Mouse (Mus musculus): ENCODE results near the gene Cyp27b1.

- no peak for TF ChIP-seq CTCF (IDR thresholded peaks at IDR 0.05; ENCODE audit: low read depth, low read length)
- TF ChIP-seq GATA1 (IDR thresholded peaks at IDR 0.05; ENCODE audit: borderline replicate concordance, low read length), result no peak
- no peak for TF ChIP-seq TAL1 (conservative IDR thresholded peaks at IDR 0.05; ENCODE audit: low read depth, low read length)
- no peak for TF ChIP-seq POLR2AphosphoS5 (IDR thresholded peaks at IDR 0.05; ENCODE audit: insufficient replicate concordance, low read depth, low read length)
- TF ChIP-seq GATA2 (IDR thresholded peaks at IDR 0.05; ENCODE audit: borderline replicate concordance, low read depth, low read length), result no peak
Measured at GRCm38 (mm10) chr10:127065981-127066380, 17.9 kb downstream of the Cyp27b1 start.

Measured in G1E (cell line).